In genomic region chr5:45638806-45639714, GRCm38 (mm10) we compare ENCODE assay signal across 8 mouse cellular contexts. TPM values are rescaled to one million over a fixed set of nuclear protein-coding genes. Genes with fewer than 3 reads are reported as not detected.
DNase-seq lines count a peak whose midpoint lies in the region; ATAC-seq and TF ChIP-seq lines count a peak whose summit lies in the region.

Fam184b (minus strand) TSS chr5:45639614.

- peak within 1 kb of the TSS; percentile 94 for H3K4me2 ChIP-seq in embryonic facial prominence, embryonic 13.5 days
- peak within 1 kb of the TSS; percentile 82 for H3K4me2 ChIP-seq in liver, postnatal 0 days (ENCODE audit: low read depth, low read length)
- peak within 1 kb of the TSS; percentile 82 for H3K4me2 ChIP-seq in neural tube, embryonic 13.5 days

- no peaks in the 10 kb centered on the region for H3K9me3 ChIP-seq in embryonic facial prominence, embryonic 13.5 days
- H3K9me3 ChIP-seq in hindbrain, embryonic 10.5 days, result no peaks in the 10 kb centered on the region
- no peaks in the 10 kb centered on the region for H3K9me3 ChIP-seq in liver, postnatal 0 days (ENCODE audit: low read length)
- H3K9me3 ChIP-seq in neural tube, embryonic 13.5 days, result no peaks in the 10 kb centered on the region

- H3K9ac ChIP-seq in embryonic facial prominence, embryonic 13.5 days, result peak within 1 kb of the TSS; percentile 72
- H3K9ac ChIP-seq in liver, postnatal 0 days (replicated peaks), result no peak within 1 kb of the TSS; the same call in 1 of the 2 replicates
- peak within 1 kb of the TSS; percentile 73 for H3K9ac ChIP-seq in neural tube, embryonic 13.5 days

- peak; percentile 62 for DNase-seq in adrenal gland, postnatal 14 days
- DNase-seq in hindbrain, embryonic 10.5 days (ENCODE audit: low spot score), result peak; percentile 57
- DNase-seq in layer of hippocampus, adult 8-10 months (ENCODE audit: low spot score in 2 of 2), result peak; percentile 70 to 77
- DNase-seq in liver, postnatal 0 days, result peak; percentile 25
- peak; percentile 57 for DNase-seq in thymus, postnatal 0 days (ENCODE audit: low spot score)

- peaks cover 25% of the 10 kb centered on the region for H3K27me3 ChIP-seq in embryonic facial prominence, embryonic 13.5 days
- peaks cover 36% of the 10 kb centered on the region for H3K27me3 ChIP-seq in hindbrain, embryonic 10.5 days (ENCODE audit: insufficient read depth, poor library complexity, severe bottlenecking)
- H3K27me3 ChIP-seq in liver, postnatal 0 days (ENCODE audit: insufficient read depth, low read length), result peaks cover 22% of the 10 kb centered on the region; the same call in 1 of the 2 replicates
- H3K27me3 ChIP-seq in neural tube, embryonic 13.5 days, result peaks cover 14% of the 10 kb centered on the region

- peak; percentile 51 for ATAC-seq in CD4-positive, CD25-positive, alpha-beta regulatory T cell, adult 4 months
- peak; percentile 56 for ATAC-seq in embryonic facial prominence, embryonic 13.5 days (ENCODE audit: insufficient number of reproducible peaks, insufficient read depth, low FRiP score, low TSS enrichment, low read depth)
- ATAC-seq in liver, postnatal 0 days, result no peak
- ATAC-seq in neural tube, embryonic 13.5 days (ENCODE audit: low read depth), result peak; percentile 98

- H3K4me1 ChIP-seq in embryonic facial prominence, embryonic 13.5 days, result peaks cover 6% of the 10 kb centered on the region; the same call in 1 of the 2 replicates
- H3K4me1 ChIP-seq in hindbrain, embryonic 10.5 days (replicated peaks), result peaks cover 12% of the 10 kb centered on the region
- peaks cover 7% of the 10 kb centered on the region; the same call in 1 of the 2 replicates for H3K4me1 ChIP-seq in liver, postnatal 0 days (ENCODE audit: insufficient read depth)
- peaks cover 6% of the 10 kb centered on the region for H3K4me1 ChIP-seq in neural tube, embryonic 13.5 days (replicated peaks)

- peak within 1 kb of the TSS; percentile 62 for H3K4me3 ChIP-seq in embryonic facial prominence, embryonic 13.5 days
- peak within 1 kb of the TSS; percentile 68 for H3K4me3 ChIP-seq in hindbrain, embryonic 10.5 days
- peak within 1 kb of the TSS; percentile 48 for H3K4me3 ChIP-seq in liver, postnatal 0 days (ENCODE audit: low read depth, low read length)
- H3K4me3 ChIP-seq in neural tube, embryonic 13.5 days, result peak within 1 kb of the TSS; percentile 53

- no peaks in the 10 kb centered on the region for H3K36me3 ChIP-seq in embryonic facial prominence, embryonic 13.5 days
- no peaks in the 10 kb centered on the region for H3K36me3 ChIP-seq in hindbrain, embryonic 10.5 days
- no peaks in the 10 kb centered on the region for H3K36me3 ChIP-seq in liver, postnatal 0 days (replicated peaks; ENCODE audit: insufficient read depth, low read length)
- H3K36me3 ChIP-seq in neural tube, embryonic 13.5 days, result no peaks in the 10 kb centered on the region

- TF ChIP-seq EP300 in liver, postnatal 0 days (IDR thresholded peaks at IDR 0.05; ENCODE audit: low read depth), result no peak

- no peak for TF ChIP-seq CTCF in liver, postnatal 0 days (IDR thresholded peaks at IDR 0.05; ENCODE audit: low read depth)

- under 1% methylated on average over 48 of the region's 48 CpGs for WGBS in embryonic facial prominence, embryonic 13.5 days
- WGBS in hindbrain, embryonic 10.5 days, result under 1% methylated on average over 48 of the region's 48 CpGs
- 2% methylated on average over 48 of the region's 48 CpGs for WGBS in liver, postnatal 0 days (ENCODE audit: insufficient replicate concordance)
- WGBS in neural tube, embryonic 13.5 days, result under 1% methylated on average over 48 of the region's 48 CpGs

- no peak within 1 kb of the TSS for H3K27ac ChIP-seq in embryonic facial prominence, embryonic 13.5 days
- H3K27ac ChIP-seq in hindbrain, embryonic 10.5 days, result peak within 1 kb of the TSS; percentile 47
- H3K27ac ChIP-seq in liver, postnatal 0 days (ENCODE audit: low read depth), result no peak within 1 kb of the TSS
- H3K27ac ChIP-seq in neural tube, embryonic 13.5 days (replicated peaks), result peak within 1 kb of the TSS; percentile 57

RNA-seq across cellular contexts. Expression of gene Fam184b, which starts in this region (rescaled TPM):
- polyA plus RNA-seq in CD4-positive, CD25-positive, alpha-beta regulatory T cell, adult 4 months (2017; shearing (Covaris generic)), result under 1 TPM; 0.26 to 0.42 TPM
- 0.74 and 1.2 TPM in 2 replicates for total RNA-seq in adrenal gland, postnatal 14 days (2021)
- polyA plus RNA-seq in embryonic facial prominence, embryonic 13.5 days (2015; fragmentation: Nextera tagmentation; extraction: Ambion mirVana), result 0.85 and 1.1 TPM in 2 replicates
- polyA plus RNA-seq in hindbrain, embryonic 10.5 days (2016; fragmentation: Nextera tagmentation; extraction: Ambion mirVana), result 0.44 and 0.62 TPM in 2 replicates
- 1 to 10 TPM; 5.4 to 9.0 (median 6.5) TPM for total RNA-seq in layer of hippocampus, adult 8-10 months (2022)
- 0.06 and 0.07 TPM in 2 replicates for polyA plus RNA-seq in liver, postnatal 0 days (2015; fragmentation: Nextera tagmentation; extraction: Ambion mirVana)
- 4.0 and 4.8 TPM in 2 replicates for polyA plus RNA-seq in neural tube, embryonic 13.5 days (2015; fragmentation: Nextera tagmentation; extraction: Ambion mirVana)
- polyA plus RNA-seq in thymus, postnatal 0 days (2015; fragmentation: Nextera tagmentation; extraction: Ambion mirVana), result 0.14 and 0.20 TPM in 2 replicates

Comparison
In these comparisons a context has a peak if more than half of its experiments do, and no peak if none do; other contexts are left out.
1. Peak in ATAC-seq in CD4-positive, CD25-positive, alpha-beta regulatory T cell, adult 4 months; RNA of the gene not detected or under 1 TPM.
2. Peak in DNase-seq, H3K4me3 ChIP-seq and H3K27ac ChIP-seq in hindbrain, embryonic 10.5 days; RNA of the gene not detected or under 1 TPM.
3. Peak in DNase-seq, H3K4me3 ChIP-seq and H3K4me2 ChIP-seq in liver, postnatal 0 days; RNA of the gene not detected or under 1 TPM.
4. Peak in DNase-seq in thymus, postnatal 0 days; RNA of the gene not detected or under 1 TPM.